Mouse (Mus musculus): ENCODE results near the gene Cad. TPM values are rescaled to one million over a fixed set of nuclear protein-coding genes. Genes with fewer than 3 reads are reported as not detected.

The Cad gene
- polyA plus RNA-seq, 1 experiment = 12.4 TPM

DNA sequence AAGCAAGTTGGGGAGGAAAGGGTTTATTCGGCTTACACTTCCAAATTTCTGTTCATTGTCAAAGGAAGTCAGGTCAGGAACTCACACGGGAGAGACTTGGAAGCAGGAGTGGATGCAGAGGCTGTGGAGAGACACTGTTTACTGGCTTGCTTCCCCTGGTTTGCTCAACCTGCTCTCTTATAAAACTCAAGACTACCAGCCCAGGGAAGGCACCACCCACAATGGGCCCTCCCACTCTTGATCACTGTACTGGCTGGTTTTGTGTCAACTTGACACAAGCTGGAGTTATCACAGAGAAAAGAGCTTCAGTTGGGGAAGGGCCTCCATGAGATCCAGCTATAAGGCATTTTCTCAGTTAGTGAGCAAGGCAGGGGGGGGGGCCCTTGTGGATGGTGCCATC lies 16.5 kb downstream of the Cad start:
- Histone ChIP-seq H3K27ac (ENCODE audit: insufficient read depth, low read depth, low read length) (no peak overlapping the region), H3K4me3 (ENCODE audit: insufficient read depth, low read depth, low read length) (no peak overlapping the region), H3K36me3 (ENCODE audit: control insufficient read depth, insufficient read depth, low read length) (no peaks in the 10 kb centered on the region; the same call in 1 of the 2 replicates), H3K4me1 (ENCODE audit: control insufficient read depth, insufficient read depth, low read length) (no peaks in the 10 kb centered on the region), H3K27me3 (replicated peaks; ENCODE audit: control insufficient read depth, insufficient read depth, low read length) (no peaks in the 10 kb centered on the region)
- DNase-seq = no peak
- 77% methylated on average over 2 of the region's 2 CpGs for WGBS
- no peak for TF ChIP-seq POLR2A (IDR thresholded peaks at IDR 0.05; ENCODE audit: low read depth, low read length)
- no peak for TF ChIP-seq CTCF (conservative IDR thresholded peaks at IDR 0.05; ENCODE audit: insufficient read depth, insufficient read length, low read depth, low read length)

DNA sequence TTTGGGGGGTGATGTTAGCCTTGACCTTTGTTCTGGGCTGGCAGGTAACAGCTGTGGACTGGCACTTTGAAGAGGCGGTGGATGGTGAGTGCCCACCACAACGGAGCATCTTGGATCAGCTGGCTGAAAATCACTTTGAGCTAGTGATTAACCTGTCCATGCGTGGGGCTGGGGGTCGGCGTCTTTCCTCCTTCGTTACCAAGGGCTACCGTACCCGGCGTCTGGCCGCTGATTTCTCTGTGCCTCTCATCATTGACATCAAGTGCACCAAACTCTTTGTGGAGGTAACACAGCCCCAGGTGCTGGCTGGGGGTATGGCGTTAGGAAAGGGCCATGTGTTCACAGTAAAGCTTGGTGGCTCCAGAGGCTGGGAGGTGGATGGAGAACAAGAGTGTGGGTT lies 17.2 kb downstream of the Cad start:
- Histone ChIP-seq H3K4me1 (ENCODE audit: control insufficient read depth, insufficient read depth, low read length) (no peaks in the 10 kb centered on the region), H3K36me3 (ENCODE audit: control insufficient read depth, insufficient read depth, low read length) (no peaks in the 10 kb centered on the region; the same call in 1 of the 2 replicates)
- 90% methylated on average over 11 of the region's 11 CpGs for WGBS

DNA sequence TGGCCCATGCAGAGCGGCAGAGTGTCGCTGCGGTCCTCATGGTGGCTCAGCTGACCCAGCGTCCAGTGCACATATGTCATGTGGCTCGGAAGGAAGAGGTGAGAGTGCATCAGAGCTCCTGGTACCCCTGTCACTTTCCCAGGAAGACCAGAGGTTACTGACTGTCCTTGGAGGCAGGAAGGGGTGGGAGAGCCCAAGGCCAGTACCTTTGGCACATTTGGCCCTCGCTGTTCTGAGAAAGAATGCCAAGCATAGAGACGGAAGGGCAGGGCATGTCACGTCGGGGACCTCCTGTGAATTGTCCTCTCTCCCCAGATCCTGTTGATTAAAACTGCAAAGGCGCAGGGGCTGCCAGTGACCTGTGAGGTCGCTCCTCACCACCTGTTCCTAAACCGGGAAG lies 18.6 kb downstream of the Cad start:
- DNase-seq = no peak

More for the DNA sequence above, 17.2 kb downstream of the Cad start:
- no peaks in the 10 kb centered on the region for H3K27me3 ChIP-seq (replicated peaks; ENCODE audit: control insufficient read depth, insufficient read depth, low read length)
- DNase-seq = no peak
- no peak overlapping the region for H3K4me3 ChIP-seq (ENCODE audit: insufficient read depth, low read depth, low read length)
- TF ChIP-seq CTCF (conservative IDR thresholded peaks at IDR 0.05; ENCODE audit: insufficient read depth, insufficient read length, low read depth, low read length) (no peak), POLR2A (IDR thresholded peaks at IDR 0.05; ENCODE audit: low read depth, low read length) (no peak)
- no peak overlapping the region for H3K27ac ChIP-seq (ENCODE audit: insufficient read depth, low read depth, low read length)

DNA sequence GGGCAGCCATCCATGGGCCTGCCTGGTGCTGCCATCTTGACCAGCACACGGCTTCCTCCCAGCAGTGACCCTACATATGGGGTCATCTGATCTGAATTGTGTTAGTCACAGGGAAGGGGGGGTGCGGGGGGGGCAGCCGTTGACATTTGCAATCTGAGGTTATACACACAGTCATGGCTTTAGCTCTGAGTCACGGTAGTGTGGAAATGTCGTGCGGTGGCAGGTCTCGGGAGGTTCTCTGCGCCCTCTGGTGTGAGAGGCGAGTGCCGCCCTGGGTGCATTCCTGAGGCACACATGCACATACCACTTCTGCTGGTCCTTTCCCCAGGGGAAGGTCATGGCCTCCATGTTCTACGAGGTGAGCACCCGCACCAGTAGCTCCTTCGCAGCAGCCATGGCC lies 21.8 kb downstream of the Cad start:
- H3K4me1 ChIP-seq (ENCODE audit: control insufficient read depth, insufficient read depth, low read length) = no peaks in the 10 kb centered on the region
- 77% methylated on average over 13 of the region's 13 CpGs for WGBS
- no peak overlapping the region for H3K27ac ChIP-seq (ENCODE audit: insufficient read depth, low read depth, low read length)
- H3K27me3 ChIP-seq (replicated peaks; ENCODE audit: control insufficient read depth, insufficient read depth, low read length) = no peaks in the 10 kb centered on the region
- no peak for TF ChIP-seq CTCF (conservative IDR thresholded peaks at IDR 0.05; ENCODE audit: insufficient read depth, insufficient read length, low read depth, low read length)
- TF ChIP-seq POLR2A (IDR thresholded peaks at IDR 0.05; ENCODE audit: low read depth, low read length) = no peak
- no peaks in the 10 kb centered on the region; the same call in 1 of the 2 replicates for H3K36me3 ChIP-seq (ENCODE audit: control insufficient read depth, insufficient read depth, low read length)
- DNase-seq = no peak
- no peak overlapping the region for H3K4me3 ChIP-seq (ENCODE audit: insufficient read depth, low read depth, low read length)

More for the DNA sequence above, 18.6 kb downstream of the Cad start:
- Histone ChIP-seq H3K36me3 (ENCODE audit: control insufficient read depth, insufficient read depth, low read length) (no peaks in the 10 kb centered on the region; the same call in 1 of the 2 replicates), H3K27ac (ENCODE audit: insufficient read depth, low read depth, low read length) (no peak overlapping the region), H3K4me3 (ENCODE audit: insufficient read depth, low read depth, low read length) (no peak overlapping the region), H3K27me3 (replicated peaks; ENCODE audit: control insufficient read depth, insufficient read depth, low read length) (no peaks in the 10 kb centered on the region), H3K4me1 (ENCODE audit: control insufficient read depth, insufficient read depth, low read length) (no peaks in the 10 kb centered on the region)
- no peak for TF ChIP-seq POLR2A (IDR thresholded peaks at IDR 0.05; ENCODE audit: low read depth, low read length)
- no peak for TF ChIP-seq CTCF (conservative IDR thresholded peaks at IDR 0.05; ENCODE audit: insufficient read depth, insufficient read length, low read depth, low read length)
- WGBS = 91% methylated on average over 12 of the region's 12 CpGs

DNA sequence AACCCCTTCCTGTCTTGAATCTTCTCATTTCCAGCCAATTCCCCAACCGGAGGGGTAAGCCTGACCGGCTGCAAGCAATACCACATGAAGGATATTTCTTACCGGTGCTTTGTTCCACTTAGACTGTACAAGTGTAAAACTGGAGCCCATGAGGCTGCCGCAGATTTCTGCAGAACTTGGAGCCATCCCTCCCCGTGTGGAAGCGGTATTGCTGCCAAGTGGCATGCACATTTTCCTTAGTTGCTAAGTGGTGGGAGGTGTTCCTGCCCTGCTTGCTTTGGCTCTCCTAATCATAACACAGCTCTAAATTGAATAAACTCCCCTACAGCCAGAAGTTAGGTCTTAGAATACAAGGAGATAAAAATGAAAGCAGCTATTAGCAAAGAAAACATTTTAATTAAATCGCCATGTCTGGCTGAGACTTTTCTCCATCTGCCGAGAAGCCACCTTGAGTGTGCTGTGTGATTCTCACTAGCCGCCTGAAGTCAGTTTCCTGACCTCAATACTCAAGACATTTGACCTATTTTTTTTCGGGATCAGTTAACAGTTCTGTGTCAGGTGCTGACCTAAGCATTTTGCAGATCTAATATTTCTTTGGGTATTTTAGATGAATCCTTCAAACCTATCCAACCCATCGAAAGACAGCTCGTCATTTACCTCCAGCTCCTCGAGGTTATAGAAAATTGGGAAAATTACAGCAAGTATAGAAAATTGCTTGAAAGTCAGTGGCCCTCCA lies 25.6 kb downstream of the Cad start:
- no peaks in the 10 kb centered on the region for H3K36me3 ChIP-seq (ENCODE audit: control insufficient read depth, insufficient read depth, low read length)
- 68% methylated on average over 13 of the region's 13 CpGs for WGBS
- H3K4me1 ChIP-seq (ENCODE audit: control insufficient read depth, insufficient read depth, low read length) = no peaks in the 10 kb centered on the region
- H3K4me3 ChIP-seq (ENCODE audit: insufficient read depth, low read depth, low read length) = no peak overlapping the region
- no peaks in the 10 kb centered on the region for H3K27me3 ChIP-seq (replicated peaks; ENCODE audit: control insufficient read depth, insufficient read depth, low read length)
- no peak for DNase-seq
- TF ChIP-seq POLR2A (IDR thresholded peaks at IDR 0.05; ENCODE audit: low read depth, low read length) (no peak), CTCF (conservative IDR thresholded peaks at IDR 0.05; ENCODE audit: insufficient read depth, insufficient read length, low read depth, low read length) (no peak)
- no peak overlapping the region for H3K27ac ChIP-seq (ENCODE audit: insufficient read depth, low read depth, low read length)

DNA sequence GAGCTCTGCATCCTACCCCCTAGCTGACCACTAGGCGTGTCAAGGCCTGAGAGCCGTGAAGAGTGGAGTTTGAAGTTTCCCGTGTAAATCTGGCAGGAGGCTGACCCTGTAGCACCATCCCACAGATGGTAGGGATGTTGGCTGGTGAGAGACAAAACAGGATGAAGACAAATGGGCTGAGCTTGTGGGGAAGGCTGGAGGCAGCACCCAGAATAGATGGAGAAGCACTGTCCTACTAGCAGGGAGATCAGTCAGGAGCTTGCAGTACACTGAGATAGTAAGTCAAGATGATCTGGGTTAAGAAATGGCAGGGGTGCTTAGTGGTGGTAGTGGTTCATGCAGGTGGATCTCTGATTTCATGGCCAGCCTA lies 26.2 kb downstream of the Cad start:
- 63% methylated on average over 3 of the region's 3 CpGs for WGBS
- Histone ChIP-seq H3K4me1 (ENCODE audit: control insufficient read depth, insufficient read depth, low read length) (no peaks in the 10 kb centered on the region), H3K36me3 (ENCODE audit: control insufficient read depth, insufficient read depth, low read length) (no peaks in the 10 kb centered on the region), H3K4me3 (ENCODE audit: insufficient read depth, low read depth, low read length) (no peak overlapping the region), H3K27me3 (replicated peaks; ENCODE audit: control insufficient read depth, insufficient read depth, low read length) (no peaks in the 10 kb centered on the region), H3K27ac (ENCODE audit: insufficient read depth, low read depth, low read length) (no peak overlapping the region)
- TF ChIP-seq CTCF (conservative IDR thresholded peaks at IDR 0.05; ENCODE audit: insufficient read depth, insufficient read length, low read depth, low read length) = no peak
- no peak for DNase-seq

DNA sequence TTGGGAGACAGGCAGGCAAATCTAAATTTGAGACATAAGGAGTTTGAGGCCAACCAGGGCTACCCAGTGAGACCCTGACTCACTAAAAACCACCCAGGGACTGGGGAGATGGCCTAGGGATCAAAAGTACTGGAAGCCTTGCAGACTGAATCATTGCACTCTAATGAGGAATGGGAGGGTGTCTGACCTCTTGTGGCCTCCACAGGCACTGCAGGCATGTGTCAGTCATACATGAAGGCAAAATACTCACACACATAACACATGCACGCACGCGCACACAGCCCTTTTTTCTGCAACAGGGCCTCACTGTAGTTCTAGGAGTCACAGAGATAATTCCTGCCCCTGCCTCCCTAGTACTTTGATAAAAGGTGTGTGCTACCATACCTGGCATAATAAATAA lies 26.8 kb downstream of the Cad start:
- H3K4me1 ChIP-seq (ENCODE audit: control insufficient read depth, insufficient read depth, low read length) = no peaks in the 10 kb centered on the region
- no peaks in the 10 kb centered on the region for H3K27me3 ChIP-seq (replicated peaks; ENCODE audit: control insufficient read depth, insufficient read depth, low read length)
- no peak overlapping the region for H3K27ac ChIP-seq (ENCODE audit: insufficient read depth, low read depth, low read length)
- WGBS = 90% methylated on average over 3 of the region's 3 CpGs
- TF ChIP-seq POLR2A (IDR thresholded peaks at IDR 0.05; ENCODE audit: low read depth, low read length) (no peak), CTCF (conservative IDR thresholded peaks at IDR 0.05; ENCODE audit: insufficient read depth, insufficient read length, low read depth, low read length) (peak; percentile 77)
- peak; percentile 47 for DNase-seq
- H3K36me3 ChIP-seq (ENCODE audit: control insufficient read depth, insufficient read depth, low read length) = no peaks in the 10 kb centered on the region
- H3K4me3 ChIP-seq (ENCODE audit: insufficient read depth, low read depth, low read length) = no peak overlapping the region
